Mouse (Mus musculus) liver, embryonic 12.5 days (tissue): Measurements from ENCODE around the gene Irak2. TPM values are rescaled to one million over a fixed set of nuclear protein-coding genes. Genes with fewer than 3 reads are reported as not detected.

Experiments used
- ATAC-seq: fragments of 200-750 bp; cut with Nextera tagmentation; 2 replicates; pipeline ENCODE4 v1.8.0; 2017; ENCODE audit warnings: moderate number of reproducible peaks, mild to moderate bottlenecking, moderate library complexity
- H3K27ac ChIP-seq: fragments of 300-500 bp; sonication (generic); 2 replicates; pipeline ENCODE4 v1.5.1; 2016; ENCODE audit warnings: mild to moderate bottlenecking
- H3K27me3 ChIP-seq: fragments of 300-500 bp; sonication (generic); replicated peaks from 2 replicates; pipeline ENCODE4 v1.6.1; 2016; ENCODE audit warnings: mild to moderate bottlenecking, moderate library complexity
- H3K36me3 ChIP-seq: fragments of 300-500 bp; sonication (generic); 2 replicates; pipeline ENCODE4 v1.6.1; 2016; ENCODE audit warnings: mild to moderate bottlenecking, moderate library complexity
- H3K4me1 ChIP-seq: fragments of 300-500 bp; sonication (generic); 2 replicates; pipeline ENCODE4 v1.6.1; 2016
- H3K4me2 ChIP-seq: fragments of 300-500 bp; sonication (generic); 2 replicates; pipeline ENCODE4 v1.6.1; 2016; ENCODE audit warnings: mild to moderate bottlenecking, moderate library complexity
- H3K4me3 ChIP-seq: fragments of 300-500 bp; sonication (generic); 2 replicates; pipeline ENCODE4 v1.5.1; 2016; ENCODE audit warnings: mild to moderate bottlenecking, moderate library complexity
- H3K9ac ChIP-seq: fragments of 300-500 bp; sonication (generic); 2 replicates; pipeline ENCODE4 v1.6.1; 2016; ENCODE audit warnings: mild to moderate bottlenecking, moderate library complexity
- H3K9me3 ChIP-seq: fragments of 300-500 bp; sonication (generic); replicated peaks from 2 replicates; pipeline ENCODE4 v1.6.1; 2016; ENCODE audit warnings: mild to moderate bottlenecking, moderate library complexity
- WGBS: fragments of 180-500 bp; shearing (Covaris S2); methylation state at CpG from one replicate; pipeline ENCODE4 v1.1.7; 2016; ENCODE audit not compliant: insufficient replicate concordance; 5-methylcytosine and 5-hydroxymethylcytosine counted together
- polyA plus RNA-seq: library from polyadenylated mRNA; unstranded; fragments of >200 nt; fragmentation: Nextera tagmentation; extraction: Ambion mirVana; gene quantifications from 2 replicates; pipeline ENCODE4 v1.2.1, GENCODE M21; 2016

The Irak2 gene
- polyA plus RNA-seq, 1 experiment from 2014 or later: 17.9 TPM

DNA sequence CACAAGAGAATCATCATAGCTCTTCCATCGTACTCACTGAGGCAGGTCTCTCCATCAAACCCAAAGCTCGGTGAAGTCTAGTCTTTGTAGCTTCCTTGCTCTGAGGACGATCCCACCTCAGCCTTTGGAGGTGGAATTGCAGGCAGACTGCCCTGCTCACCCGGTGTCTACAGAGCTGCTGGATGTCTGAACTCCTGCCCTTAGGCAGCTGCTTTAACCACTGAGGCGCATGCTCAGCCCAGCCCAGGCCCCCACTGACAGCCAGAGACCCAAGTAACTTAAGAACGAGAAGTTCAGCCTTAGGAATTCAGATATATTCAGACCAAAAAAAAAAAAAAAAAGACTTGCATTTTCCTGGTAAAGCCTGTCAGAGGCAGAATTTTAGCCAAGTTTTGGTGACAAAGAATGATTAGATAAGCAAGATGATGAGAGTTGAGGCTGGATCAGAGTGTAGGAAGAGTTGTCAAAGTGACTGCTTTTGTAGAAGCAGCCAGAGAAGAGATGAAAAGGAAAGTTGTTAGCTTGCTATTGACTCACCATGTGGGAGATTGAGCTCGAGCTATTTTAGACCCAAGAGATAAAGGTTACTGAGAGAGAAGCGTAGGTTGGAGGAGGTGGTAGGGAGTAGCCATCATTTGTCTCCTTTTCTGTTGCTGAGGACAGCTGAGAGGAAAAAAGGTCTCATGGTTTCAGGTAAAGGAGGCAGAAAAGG, 25.9 kb upstream of the Irak2 start:
- no peak overlapping the region for H3K4me3 ChIP-seq
- no peak for ATAC-seq
- no peaks in the 10 kb centered on the region for H3K27me3 ChIP-seq
- H3K9me3 ChIP-seq: no peaks in the 10 kb centered on the region
- H3K27ac ChIP-seq: no peak overlapping the region
- H3K4me2 ChIP-seq: no peak overlapping the region
- H3K9ac ChIP-seq: no peak overlapping the region
- 81% methylated on average over 8 of the region's 8 CpGs for WGBS
- H3K4me1 ChIP-seq: peaks cover 9% of the 10 kb centered on the region; the same call in 1 of the 2 replicates
- peaks cover 88% of the 10 kb centered on the region for H3K36me3 ChIP-seq

DNA sequence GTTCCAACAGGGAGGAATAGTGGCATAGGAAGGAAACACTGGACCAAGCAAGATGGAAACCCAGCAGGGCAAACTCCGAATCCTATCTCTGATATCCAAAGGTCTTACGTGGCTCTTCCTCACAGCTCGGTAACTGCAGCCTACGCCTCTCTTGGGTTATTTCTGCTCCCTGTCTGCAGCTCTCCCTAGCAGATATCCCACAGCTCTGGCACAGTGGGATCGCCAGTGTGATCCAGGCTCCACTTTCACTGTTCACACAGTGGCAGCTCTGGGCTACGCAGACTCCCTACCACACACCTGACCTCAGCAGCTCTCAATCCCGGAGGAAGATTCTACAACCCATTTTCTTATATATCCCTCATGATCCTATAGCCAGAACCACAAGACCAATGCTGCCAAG, 24.1 kb upstream of the Irak2 start:
- no peaks in the 10 kb centered on the region for H3K9me3 ChIP-seq
- H3K27ac ChIP-seq: no peak overlapping the region
- H3K4me3 ChIP-seq: no peak overlapping the region
- peaks cover 88% of the 10 kb centered on the region for H3K36me3 ChIP-seq
- H3K4me2 ChIP-seq: no peak overlapping the region
- 93% methylated on average over 7 of the region's 7 CpGs for WGBS
- 0 out of 2 replicates have a peak, but pooled peaks cover 3% of the 10 kb centered on the region for H3K4me1 ChIP-seq
- no peak for ATAC-seq
- no peak overlapping the region for H3K9ac ChIP-seq
- no peaks in the 10 kb centered on the region for H3K27me3 ChIP-seq

DNA sequence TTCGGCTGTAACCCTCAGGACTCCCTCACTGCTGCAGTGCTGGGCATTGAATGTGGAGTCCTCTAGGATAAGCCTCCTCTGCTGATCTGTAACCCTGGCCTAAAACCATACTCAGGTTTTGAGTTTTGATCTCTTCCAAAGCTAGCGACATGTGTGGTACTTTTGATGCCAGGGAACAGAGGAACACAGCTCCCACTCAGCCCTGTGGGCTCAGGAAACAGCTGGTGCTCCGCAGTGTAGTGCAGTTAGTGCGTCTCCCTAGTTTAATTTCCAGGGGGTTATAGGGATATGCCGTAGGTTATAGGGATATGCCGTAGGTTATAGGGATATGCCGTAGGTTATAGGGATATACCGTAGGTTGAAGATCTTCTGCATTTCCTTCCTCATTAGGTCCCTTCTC, 23.3 kb upstream of the Irak2 start:
- Histone ChIP-seq H3K4me1 (0 out of 2 replicates have a peak, but pooled peaks cover 3% of the 10 kb centered on the region), H3K4me2 (no peak overlapping the region), H3K27ac (no peak overlapping the region), H3K4me3 (no peak overlapping the region), H3K9me3 (no peaks in the 10 kb centered on the region), H3K9ac (no peak overlapping the region), H3K27me3 (no peaks in the 10 kb centered on the region), H3K36me3 (peaks cover 81% of the 10 kb centered on the region)
- ATAC-seq: no peak
- WGBS: 90% methylated on average over 8 of the region's 8 CpGs

DNA sequence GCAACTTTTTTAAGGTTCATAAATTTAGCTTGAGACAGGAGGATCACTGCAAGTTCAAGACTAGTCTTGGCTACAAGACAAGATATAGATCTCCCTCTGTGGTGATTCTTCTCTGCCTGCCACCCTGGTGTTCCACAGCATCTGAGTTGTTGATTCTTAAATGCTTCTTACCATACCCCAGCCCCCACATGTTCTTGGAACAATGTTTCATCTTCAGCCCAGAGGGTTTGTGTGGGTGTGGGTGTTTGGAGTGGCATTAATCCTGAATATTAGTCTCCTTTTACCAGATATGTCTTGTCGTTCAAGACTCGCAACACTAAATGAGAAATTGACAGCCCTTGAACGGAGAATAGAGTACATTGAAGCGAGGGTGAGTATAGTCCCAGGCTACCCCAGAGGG, 22.8 kb upstream of the Irak2 start:
- Histone ChIP-seq H3K36me3 (peaks cover 76% of the 10 kb centered on the region), H3K27ac (no peak overlapping the region), H3K27me3 (no peaks in the 10 kb centered on the region), H3K9ac (no peak overlapping the region), H3K4me1 (0 out of 2 replicates have a peak, but pooled peaks cover 1% of the 10 kb centered on the region), H3K4me3 (no peak overlapping the region), H3K9me3 (no peaks in the 10 kb centered on the region), H3K4me2 (no peak overlapping the region)
- WGBS: 89% methylated on average over 4 of the region's 4 CpGs
- ATAC-seq: no peak

DNA sequence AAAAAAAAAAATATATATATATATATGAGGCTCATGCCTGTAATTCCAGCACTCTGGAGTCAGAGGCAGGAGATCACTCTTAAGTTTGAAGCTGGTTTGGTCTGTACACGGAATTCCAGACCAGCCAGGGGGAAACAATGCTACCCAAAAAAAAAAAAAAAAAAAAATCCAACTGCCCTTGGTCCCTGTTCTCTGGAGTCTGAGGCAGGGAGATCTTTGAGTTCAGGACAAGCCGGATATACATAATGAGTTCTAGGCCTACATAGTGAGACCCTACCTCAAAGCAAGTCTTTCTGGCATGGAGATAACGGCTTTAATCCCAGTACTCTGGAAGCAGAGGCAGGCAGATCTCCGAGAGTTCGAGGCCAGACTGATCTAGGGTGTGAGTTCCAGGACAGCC, 14.9 kb upstream of the Irak2 start:
- no peaks in the 10 kb centered on the region for H3K9me3 ChIP-seq
- 43% methylated on average over 5 of the region's 5 CpGs for WGBS
- H3K36me3 ChIP-seq: peaks cover 16% of the 10 kb centered on the region
- H3K4me2 ChIP-seq: peak overlapping the region; percentile 96
- no peak; the same call in 1 of the 2 replicates for ATAC-seq
- peak overlapping the region; percentile 88; the same call in 1 of the 2 replicates for H3K27ac ChIP-seq
- H3K4me1 ChIP-seq: peaks cover 33% of the 10 kb centered on the region
- H3K9ac ChIP-seq: peak overlapping the region; percentile 83
- H3K27me3 ChIP-seq: no peaks in the 10 kb centered on the region
- peak overlapping the region; percentile 84 for H3K4me3 ChIP-seq

DNA sequence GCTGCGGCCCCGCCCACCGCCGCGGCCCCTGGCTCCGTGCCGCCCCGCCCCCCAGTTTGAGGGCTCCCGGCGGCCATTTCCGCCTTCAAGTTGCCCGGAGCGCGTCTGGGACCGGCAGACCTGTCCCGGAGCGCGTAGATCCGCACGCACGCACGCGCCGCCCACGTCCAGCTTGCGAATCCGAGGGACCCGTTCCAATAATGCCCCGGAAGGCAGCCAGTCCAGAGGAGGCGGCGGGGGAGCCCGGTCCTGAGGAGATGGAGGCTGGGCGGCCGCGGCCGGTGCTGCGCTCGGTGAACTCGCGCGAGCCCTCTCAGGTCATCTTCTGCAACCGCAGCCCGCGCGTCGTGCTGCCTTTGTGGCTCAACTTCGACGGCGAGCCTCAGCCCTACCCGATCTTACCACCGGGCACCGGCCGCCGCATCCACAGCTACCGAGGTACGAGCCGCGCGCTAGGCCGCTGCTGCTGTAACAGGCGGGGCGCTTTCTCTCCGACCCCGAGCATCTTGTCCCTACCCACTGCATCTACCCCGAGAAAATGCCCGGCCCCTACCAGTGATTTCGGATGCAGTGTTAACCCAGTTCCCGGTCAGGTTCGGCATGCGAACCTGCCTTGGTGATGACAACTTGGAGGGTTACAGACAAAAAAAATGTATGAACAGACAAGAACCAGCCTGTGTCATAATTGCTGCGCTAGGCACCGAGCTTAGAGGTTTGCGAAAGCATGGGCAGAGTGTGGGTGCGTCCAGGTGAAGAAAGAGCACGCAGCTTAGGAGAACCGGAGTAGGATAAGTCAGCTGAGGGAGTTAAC, 14.1 kb upstream of the Irak2 start, which contains the start of gene Vhl:
Vhl (plus strand) TSS at position 19 of the 811 bp plus-strand sequence.
- peak within 1 kb of the TSS; percentile 84 for H3K4me3 ChIP-seq
- peak within 1 kb of the TSS; percentile 96 for H3K4me2 ChIP-seq
- peak within 1 kb of the TSS; percentile 88 for H3K27ac ChIP-seq
- ATAC-seq: peak; percentile 87
- no peaks in the 10 kb centered on the region for H3K27me3 ChIP-seq
- peaks cover 16% of the 10 kb centered on the region for H3K36me3 ChIP-seq
- H3K9ac ChIP-seq: peak within 1 kb of the TSS; percentile 83
- H3K9me3 ChIP-seq: no peaks in the 10 kb centered on the region
- peaks cover 33% of the 10 kb centered on the region for H3K4me1 ChIP-seq
- WGBS: 2% methylated on average over 67 of the region's 76 CpGs

DNA sequence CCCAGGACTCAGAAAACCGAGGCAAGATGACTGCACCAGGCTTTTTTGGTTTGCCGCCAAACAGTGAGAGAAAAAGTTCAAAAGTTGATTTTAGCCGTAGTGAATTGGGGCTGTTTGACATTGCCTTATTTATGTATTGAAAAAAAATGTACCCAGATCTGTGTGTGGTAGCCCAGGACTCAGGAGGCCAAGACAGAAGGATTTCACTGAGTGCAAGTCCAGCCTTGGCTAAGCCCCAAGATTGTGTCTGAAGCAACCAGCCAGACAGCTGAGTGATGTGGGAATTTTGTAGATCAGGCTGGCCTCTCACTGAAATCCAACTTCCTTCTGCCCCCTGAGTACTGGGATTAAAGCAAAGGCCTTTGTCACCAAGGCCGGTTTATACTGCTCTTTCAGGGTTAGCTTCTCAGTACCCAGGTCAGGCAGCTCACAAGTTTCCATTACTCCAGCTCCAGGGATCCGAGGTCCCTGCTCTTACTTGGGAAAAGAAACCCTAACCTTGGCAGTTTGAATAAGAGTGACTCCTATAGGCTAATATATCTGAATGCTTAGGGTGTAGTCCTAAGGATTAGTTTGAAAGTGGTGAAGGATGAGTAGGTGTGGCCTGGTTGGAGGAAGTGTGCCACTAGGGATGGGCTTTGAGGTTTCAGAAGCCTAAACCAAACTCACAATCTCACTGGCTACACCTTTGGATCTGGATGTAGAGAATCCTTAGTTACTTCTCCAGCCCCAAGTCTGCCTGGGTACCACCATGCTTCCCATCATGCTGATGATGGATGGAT, 13.1 kb upstream of the Irak2 start:
- Histone ChIP-seq H3K9ac (peak overlapping the region; percentile 83; the same call in 1 of the 2 replicates), H3K27ac (no peak overlapping the region), H3K4me3 (peak overlapping the region; percentile 84), H3K9me3 (no peaks in the 10 kb centered on the region), H3K36me3 (peaks cover 26% of the 10 kb centered on the region), H3K27me3 (no peaks in the 10 kb centered on the region), H3K4me1 (peaks cover 33% of the 10 kb centered on the region), H3K4me2 (peak overlapping the region; percentile 96)
- 63% methylated on average over 5 of the region's 5 CpGs for WGBS
- ATAC-seq: no peak

DNA sequence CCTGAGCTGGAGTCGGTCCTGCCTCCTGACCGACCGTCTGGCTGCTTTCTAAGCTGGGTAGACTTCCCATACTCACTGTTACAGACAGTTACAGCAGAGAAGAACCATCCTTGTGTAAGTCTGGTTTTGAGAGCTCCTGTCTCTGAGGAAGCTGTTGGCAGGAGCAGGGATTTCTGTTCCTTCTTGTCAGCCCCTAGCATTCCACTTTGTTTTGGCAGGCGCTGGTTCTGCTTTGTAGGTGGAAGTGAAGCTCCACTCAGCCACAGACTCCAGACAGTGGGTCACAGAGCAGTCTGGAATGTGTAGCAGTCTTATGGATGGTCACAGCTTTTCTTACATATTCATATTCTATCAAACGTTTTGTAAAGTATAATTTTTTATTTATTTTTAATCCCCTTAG, 7.9 kb upstream of the Irak2 start:
- Histone ChIP-seq H3K27ac (no peak overlapping the region), H3K4me1 (peaks cover 10% of the 10 kb centered on the region), H3K4me3 (no peak overlapping the region), H3K4me2 (no peak overlapping the region), H3K27me3 (no peaks in the 10 kb centered on the region), H3K36me3 (peaks cover 59% of the 10 kb centered on the region), H3K9me3 (no peaks in the 10 kb centered on the region), H3K9ac (no peak overlapping the region)
- 77% methylated on average over 5 of the region's 5 CpGs for WGBS
- no peak for ATAC-seq

DNA sequence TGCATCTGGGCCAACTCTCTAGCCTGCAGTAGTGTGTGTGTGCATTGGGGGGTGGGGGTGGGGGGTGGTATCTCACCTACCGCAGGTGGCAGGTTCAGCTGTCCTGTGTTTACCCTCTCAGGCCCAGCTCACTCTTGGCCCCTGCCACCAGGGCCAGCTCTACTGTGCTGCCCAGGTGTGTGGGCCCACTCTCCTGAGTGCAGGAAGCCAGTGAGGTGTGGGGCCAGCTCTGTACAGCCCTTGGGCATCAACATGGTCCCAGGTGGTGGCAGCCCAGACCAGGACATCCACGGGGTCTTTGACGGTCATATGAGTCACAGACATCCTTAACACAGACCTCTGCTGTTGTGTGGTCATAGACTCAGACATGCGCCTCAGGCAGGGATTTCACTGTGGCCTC, 5.4 kb upstream of the Irak2 start:
- ATAC-seq: no peak
- WGBS: 80% methylated on average over 4 of the region's 4 CpGs
- no peaks in the 10 kb centered on the region for H3K27me3 ChIP-seq
- H3K27ac ChIP-seq: no peak overlapping the region
- no peaks in the 10 kb centered on the region for H3K9me3 ChIP-seq
- peaks cover 52% of the 10 kb centered on the region for H3K36me3 ChIP-seq
- H3K9ac ChIP-seq: no peak overlapping the region
- no peak overlapping the region for H3K4me2 ChIP-seq
- H3K4me1 ChIP-seq: peaks cover 9% of the 10 kb centered on the region
- no peak overlapping the region for H3K4me3 ChIP-seq

DNA sequence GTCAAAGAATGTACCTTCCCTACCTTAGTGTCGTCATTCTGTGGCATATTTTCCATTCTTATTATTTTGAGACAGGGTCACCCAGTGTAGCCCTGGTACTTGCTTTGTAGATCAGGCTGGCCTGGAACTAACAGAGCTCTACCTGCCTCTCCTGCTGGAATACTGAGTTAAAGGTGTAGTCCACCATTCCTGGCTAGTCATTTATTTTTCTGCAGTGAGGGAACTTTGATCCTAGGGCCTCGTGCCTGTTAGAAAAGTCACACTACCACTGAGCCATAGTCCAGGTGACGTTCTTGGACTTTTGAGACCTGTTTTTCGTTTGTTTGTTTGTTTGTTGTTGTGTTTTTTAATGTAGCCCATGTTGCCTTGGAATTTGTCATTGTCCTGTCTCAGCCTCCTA, 934 bp downstream of the Irak2 start:
- Histone ChIP-seq H3K27me3 (no peaks in the 10 kb centered on the region), H3K4me2 (peak overlapping the region; percentile 80), H3K36me3 (no peaks in the 10 kb centered on the region), H3K4me1 (peaks cover 45% of the 10 kb centered on the region), H3K27ac (peak overlapping the region; percentile 76; the same call in 1 of the 2 replicates), H3K9me3 (no peaks in the 10 kb centered on the region), H3K9ac (peak overlapping the region; percentile 79; the same call in 1 of the 2 replicates), H3K4me3 (peak overlapping the region; percentile 63)
- WGBS: 79% methylated on average over 4 of the region's 4 CpGs
- no peak for ATAC-seq

DNA sequence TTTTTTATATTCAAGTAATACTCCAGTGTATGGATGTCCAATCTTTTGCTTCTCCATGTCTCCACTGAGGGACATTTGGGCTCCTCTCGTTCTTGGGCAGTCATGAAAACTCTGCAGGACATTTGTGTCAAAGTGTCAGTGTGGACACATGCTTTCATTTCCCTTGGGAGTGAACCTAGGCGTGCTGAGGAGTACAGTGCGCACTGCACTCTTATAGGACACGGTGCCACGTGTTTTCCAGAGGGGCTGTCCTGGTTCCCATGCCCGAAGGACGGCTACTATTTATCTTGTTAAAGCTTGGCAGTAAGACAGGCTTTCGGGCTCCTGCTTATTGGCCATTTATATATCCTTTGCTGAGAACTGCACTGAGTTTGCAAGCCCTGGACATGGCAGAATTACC, 4.3 kb downstream of the Irak2 start:
- H3K4me1 ChIP-seq: peaks cover 36% of the 10 kb centered on the region
- H3K9me3 ChIP-seq: no peaks in the 10 kb centered on the region
- ATAC-seq: no peak
- no peaks in the 10 kb centered on the region for H3K27me3 ChIP-seq
- H3K9ac ChIP-seq: no peak overlapping the region
- H3K4me2 ChIP-seq: no peak overlapping the region
- H3K4me3 ChIP-seq: no peak overlapping the region
- WGBS: 76% methylated on average over 8 of the region's 8 CpGs
- 0 out of 2 replicates have a peak, but pooled peaks cover 2% of the 10 kb centered on the region for H3K36me3 ChIP-seq
- H3K27ac ChIP-seq: no peak overlapping the region
